Mouse (Mus musculus) kidney, postnatal 36 days (tissue): Measurements from ENCODE around the gene Fam102a.

Source experiments
- DNase-seq, 2 experiments: peaks; one replicate each; pipeline ENCODE4 v3.0.0; 2021 to 2022; ENCODE audit warnings: mixed read lengths in 2 of 2

The Fam102a gene

DNA sequence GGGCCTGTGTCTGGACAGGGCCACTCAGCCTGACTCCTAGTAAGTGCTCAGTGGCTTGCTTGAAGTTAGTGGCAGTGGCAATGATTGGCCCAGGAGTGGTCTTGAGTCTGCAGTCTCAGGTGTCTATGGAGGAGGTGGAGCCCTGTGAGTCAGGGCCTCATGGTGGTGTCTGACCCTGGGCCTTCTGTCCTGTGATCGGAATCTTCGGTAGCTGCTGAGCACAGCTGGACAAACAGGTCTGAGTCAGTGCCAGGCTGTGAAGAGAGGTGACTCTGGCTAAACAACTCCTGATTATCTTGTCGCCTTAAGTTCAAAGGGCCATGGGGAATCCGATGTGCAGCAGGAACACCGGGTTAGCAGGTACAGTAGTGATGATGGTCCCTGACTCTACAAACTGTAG lies 12.2 kb downstream of the Fam102a start:
- DNase-seq: no peak

DNA sequence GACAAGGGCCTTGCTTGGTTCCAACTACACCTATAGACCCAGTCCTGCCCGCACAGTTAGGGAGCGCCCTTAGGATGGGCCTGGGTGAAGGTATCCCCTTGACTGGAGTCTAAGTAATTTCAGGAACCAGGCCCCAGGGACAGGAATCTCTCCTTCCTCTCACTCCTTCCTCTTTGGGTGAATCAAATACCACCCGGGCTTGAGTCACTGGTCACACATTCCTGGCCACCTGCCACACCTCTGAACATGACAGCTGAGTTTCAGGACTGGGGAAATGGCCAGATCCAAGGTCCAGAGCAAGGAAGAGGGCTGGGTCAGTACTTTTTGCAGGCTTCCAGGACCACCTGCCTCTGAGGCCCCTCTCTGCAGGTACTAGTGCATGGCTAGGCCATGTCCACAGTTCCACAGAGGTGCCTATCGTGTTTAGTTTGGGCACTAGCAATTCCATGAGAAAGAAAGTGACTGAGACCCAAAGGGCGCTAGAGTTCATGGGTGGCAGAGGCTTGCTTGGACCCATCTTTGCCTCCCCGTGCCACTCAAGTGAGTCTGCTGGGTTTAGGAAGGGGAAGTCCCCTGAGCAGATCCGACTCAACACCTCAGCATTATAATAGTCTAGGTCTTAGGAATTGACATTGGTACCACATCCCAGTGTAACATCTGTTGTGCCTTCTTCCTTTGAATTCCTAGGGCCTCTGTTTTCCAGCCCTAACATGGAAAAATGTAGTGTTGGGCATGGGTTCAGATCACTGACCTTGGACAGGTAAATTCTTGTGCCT lies 13.0 kb downstream of the Fam102a start:
- DNase-seq: peak; percentile 68 to 79

GRCm38 (mm10) chr2:32549171-32549570 lies 14.0 kb downstream of the Fam102a start:
- no peak for DNase-seq

- no peak for DNase-seq
Measured at GRCm38 (mm10) chr2:32549764-32550163, 14.6 kb downstream of the Fam102a start.

GRCm38 (mm10) chr2:32551236-32551635 lies 16.1 kb downstream of the Fam102a start:
- DNase-seq: no peak

DNA sequence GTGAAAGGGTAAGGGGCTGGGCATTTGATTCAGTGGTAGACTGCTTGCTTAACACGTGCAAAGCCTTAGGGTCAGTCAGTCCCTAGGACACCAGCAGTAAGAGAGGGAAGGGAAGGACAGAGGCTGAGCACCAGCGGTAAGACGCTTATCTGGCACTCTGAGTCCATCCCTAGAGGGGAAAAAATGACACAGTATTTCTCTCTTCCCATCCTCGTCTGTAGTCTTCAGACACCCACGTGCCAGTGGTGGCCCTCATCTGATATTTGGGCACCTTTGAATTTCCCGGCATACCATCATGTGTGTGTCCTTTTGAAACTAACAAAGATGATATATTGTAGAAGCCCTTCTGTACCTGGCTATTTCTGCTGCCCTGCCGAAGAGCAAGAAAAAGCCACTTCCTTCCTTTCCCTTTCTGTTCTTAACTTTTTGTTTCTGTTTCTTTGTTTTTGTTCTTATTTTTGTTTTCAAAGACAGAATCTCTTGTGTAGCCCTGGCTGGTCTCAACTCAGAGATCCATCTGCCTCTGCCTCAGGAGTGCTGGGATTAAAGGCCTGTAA lies 18.5 kb downstream of the Fam102a start:
- no peak for DNase-seq

- peak in 1 of 2 experiments; percentile 43 for DNase-seq
Measured at GRCm38 (mm10) chr2:32555484-32555883, 20.4 kb downstream of the Fam102a start.

- no peak for DNase-seq
Measured at GRCm38 (mm10) chr2:32556019-32556418, 20.9 kb downstream of the Fam102a start.

DNA sequence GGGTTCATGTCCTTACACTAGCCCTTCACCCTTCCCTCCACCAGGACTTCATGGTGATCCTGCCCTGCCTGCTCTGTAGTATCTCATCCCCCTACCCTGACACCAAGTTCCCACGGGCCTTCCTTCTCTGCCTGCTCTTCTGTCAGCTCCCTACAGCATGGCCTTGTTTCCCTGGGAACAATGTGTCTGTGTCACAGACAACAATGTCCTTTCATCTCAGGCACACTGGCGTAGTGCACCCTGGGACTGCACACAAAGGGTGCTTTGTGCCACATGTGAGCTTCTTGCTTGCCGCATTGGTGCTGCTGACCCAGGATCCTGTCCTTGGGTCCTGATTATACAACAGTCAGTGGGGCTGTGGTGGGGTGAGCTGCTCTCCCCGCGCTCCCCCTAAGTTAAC lies 24.4 kb downstream of the Fam102a start:
- no peak for DNase-seq

GRCm38 (mm10) chr2:32566536-32567063 lies 31.5 kb downstream of the Fam102a start:
- peak; percentile 66 to 82 for DNase-seq

DNA sequence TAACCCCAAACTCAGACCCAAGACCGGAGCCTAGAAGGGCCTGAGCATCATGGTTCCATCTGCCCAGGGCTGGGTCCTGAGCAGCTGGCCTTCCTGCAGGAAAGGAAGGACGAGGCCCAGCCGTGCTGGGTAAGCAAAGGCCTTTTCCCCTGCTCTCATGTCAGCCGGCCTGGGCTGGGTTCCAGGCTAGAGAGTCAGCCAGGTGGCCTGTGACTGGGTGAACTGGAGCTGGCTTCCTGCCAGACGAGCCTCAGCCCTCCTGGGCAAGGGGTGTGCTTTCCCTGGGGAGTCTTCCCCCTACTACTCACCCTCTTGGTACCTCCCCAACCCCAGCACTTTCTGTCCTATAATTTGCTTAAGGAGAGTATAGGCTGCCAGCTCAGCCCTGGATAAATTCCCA lies 33.0 kb downstream of the Fam102a start:
- DNase-seq: peak in 1 of 2 experiments; percentile 59

- DNase-seq: no peak
Measured at GRCm38 (mm10) chr2:32568941-32569340, 33.8 kb downstream of the Fam102a start.

DNA sequence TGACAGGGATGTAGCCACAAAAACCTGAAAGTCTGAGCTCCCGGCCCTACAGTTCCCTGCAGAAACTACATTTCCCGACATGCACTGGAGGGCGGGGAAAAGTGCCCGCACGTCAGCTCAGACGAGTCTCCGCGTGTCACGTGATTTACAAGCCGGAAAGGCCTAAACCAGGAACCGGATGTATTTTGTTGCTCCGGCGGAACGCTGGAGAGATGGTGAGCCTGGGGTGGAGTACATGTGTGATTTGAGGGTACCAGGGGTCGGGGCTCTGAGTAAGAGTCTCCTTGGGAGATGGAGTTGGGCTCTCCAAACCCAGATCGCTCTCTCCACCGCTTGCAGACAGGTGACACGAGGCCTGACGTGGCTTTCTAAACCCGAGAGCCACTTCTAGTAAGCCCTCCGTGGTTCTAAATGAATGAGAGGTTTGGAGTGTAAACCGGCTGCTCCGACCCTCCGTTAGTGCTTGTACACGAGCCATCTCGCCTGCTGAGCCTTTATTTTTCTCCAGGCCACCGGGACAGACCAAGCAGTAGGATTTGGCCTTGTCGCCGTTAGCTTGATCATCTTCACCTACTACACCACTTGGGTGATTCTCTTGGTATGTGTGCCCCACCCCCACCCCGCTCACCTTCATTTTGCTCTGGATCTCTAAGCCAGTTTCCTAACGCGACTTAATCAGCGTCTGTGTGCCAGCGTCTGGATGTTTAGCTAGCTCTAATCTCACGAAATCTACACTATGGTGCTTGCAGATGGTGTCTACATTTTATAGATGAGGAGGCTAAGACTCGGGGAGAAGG lies 35.8 kb downstream of the Fam102a start, which contains the start of gene Dpm2:
Dpm2 (plus strand) TSS at position 161 of the 797 bp plus-strand sequence.
- DNase-seq: peak; percentile 95

GRCm38 (mm10) chr2:32572196-32572595 lies 37.1 kb downstream of the Fam102a start:
- no peak for DNase-seq

- no peak for DNase-seq
Measured at GRCm38 (mm10) chr2:32574497-32574896, 39.4 kb downstream of the Fam102a start, which contains the start of gene Pip5kl1. Pip5kl1 (plus strand) TSS chr2:32574797.

GRCm38 (mm10) chr2:32574901-32575585 lies 39.9 kb downstream of the Fam102a start:
- peak in 1 of 2 experiments; percentile 76 for DNase-seq

GRCm38 (mm10) chr2:32575586-32576160 lies 40.5 kb downstream of the Fam102a start, which contains the start of gene 9430097D07Rik:
9430097D07Rik (minus strand) TSS chr2:32575684.
- DNase-seq: peak in 1 of 2 experiments; percentile 33

DNA sequence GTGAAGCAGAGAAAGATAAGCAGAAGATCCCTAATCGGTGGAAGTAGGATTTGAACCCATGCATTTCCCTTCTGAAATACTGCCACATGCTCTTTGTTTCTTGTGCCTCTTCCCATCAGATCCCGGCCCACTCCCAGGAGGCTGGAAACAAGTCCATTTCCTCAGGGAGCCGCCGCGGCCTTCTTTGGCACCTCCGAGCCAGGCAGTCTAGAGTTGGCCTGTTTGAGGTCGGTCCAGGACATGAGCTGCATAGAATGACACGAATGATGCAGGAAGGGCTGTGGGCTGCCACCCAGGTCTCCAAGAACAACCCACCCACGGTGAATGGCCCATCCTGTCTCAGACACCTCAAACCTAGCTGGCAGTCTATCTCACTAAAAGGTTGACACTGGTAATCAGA lies 41.4 kb downstream of the Fam102a start:
- no peak for DNase-seq

- peak; percentile 53 to 65 for DNase-seq
Measured at GRCm38 (mm10) chr2:32578146-32579046, 43.3 kb downstream of the Fam102a start.

DNA sequence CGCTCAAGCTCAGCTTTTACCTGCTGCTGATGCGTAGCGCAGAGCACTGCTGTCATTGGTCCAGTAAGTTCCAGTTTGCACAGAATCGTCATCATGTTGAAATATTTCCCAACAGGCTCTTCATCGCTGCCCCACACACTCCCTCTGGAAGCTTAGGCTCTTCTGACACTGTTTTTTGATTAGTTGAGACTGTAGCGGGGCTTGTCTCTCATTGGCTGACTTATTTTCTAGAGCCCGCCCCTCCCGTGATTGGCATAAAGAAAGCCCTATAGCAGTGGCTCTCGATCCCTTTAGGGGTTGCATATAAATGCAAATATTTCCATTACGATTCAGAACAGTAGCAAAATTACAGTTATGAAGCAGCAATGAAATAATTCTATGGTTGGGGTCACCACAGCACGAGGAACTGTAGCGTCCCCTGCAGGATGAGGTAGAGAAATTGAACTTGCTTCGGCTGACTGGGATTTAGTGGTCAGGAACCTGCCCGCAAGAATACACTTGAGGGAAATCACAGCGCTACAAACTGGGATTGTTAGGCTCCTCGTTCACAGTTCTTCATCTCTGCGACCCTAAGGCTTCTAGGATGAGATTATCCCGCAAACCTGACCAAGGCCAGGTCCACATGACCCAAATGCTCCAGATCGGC lies 46.4 kb downstream of the Fam102a start:
- peak in 1 of 2 experiments; percentile 43 for DNase-seq
